ENCODE assay signal across 7 mouse cellular contexts in genomic region chr6:113419199-113419587, GRCm38 (mm10). TPM values are rescaled to one million over a fixed set of nuclear protein-coding genes. Genes with fewer than 3 reads are reported as not detected.
A peak's percentile ranks its signal among the peaks of the same experiment; 100 is the strongest.
DNase-seq lines count a peak whose midpoint lies in the region; ATAC-seq lines count a peak whose summit lies in the region.

Gene Rpusd3 (minus strand): TSS chr6:113419340.

- no peaks in the 10 kb centered on the region for H3K27me3 ChIP-seq in intestine, embryonic 15.5 days (replicated peaks)
- no peaks in the 10 kb centered on the region for H3K27me3 ChIP-seq in midbrain, embryonic 10.5 days (ENCODE audit: low read depth, poor library complexity, severe bottlenecking)

- WGBS in intestine, embryonic 15.5 days = under 1% methylated on average over 25 of the region's 25 CpGs
- under 1% methylated on average over 25 of the region's 25 CpGs for WGBS in midbrain, embryonic 10.5 days

- DNase-seq in adrenal gland, adult 18-20 months (ENCODE audit: low spot score in 2 of 2) = peak; percentile 99
- DNase-seq in embryo, embryonic 11 days = peak; percentile 99
- DNase-seq in gastrocnemius, postnatal 36 days = peak; percentile 98 to 100
- DNase-seq in left cerebral cortex, postnatal 25 days (ENCODE audit: low spot score in 2 of 2) = peak; percentile 97 to 98
- peak; percentile 96 for DNase-seq in midbrain, embryonic 10.5 days (ENCODE audit: low spot score)
- peak; percentile 100 for DNase-seq in right cerebral cortex, postnatal 4 days

- H3K4me1 ChIP-seq in intestine, embryonic 15.5 days (replicated peaks) = peaks cover 11% of the 10 kb centered on the region
- peaks cover 24% of the 10 kb centered on the region for H3K4me1 ChIP-seq in midbrain, embryonic 10.5 days

- no peaks in the 10 kb centered on the region for H3K9me3 ChIP-seq in intestine, embryonic 15.5 days
- no peaks in the 10 kb centered on the region for H3K9me3 ChIP-seq in midbrain, embryonic 10.5 days (replicated peaks)

- H3K4me2 ChIP-seq in intestine, embryonic 15.5 days (replicated peaks) = peak within 1 kb of the TSS; percentile 92

- H3K36me3 ChIP-seq in intestine, embryonic 15.5 days = no peaks in the 10 kb centered on the region; the same call in 1 of the 2 replicates
- H3K36me3 ChIP-seq in midbrain, embryonic 10.5 days = peaks cover 30% of the 10 kb centered on the region

- H3K9ac ChIP-seq in intestine, embryonic 15.5 days = peak within 1 kb of the TSS; percentile 57

- peak within 1 kb of the TSS; percentile 48 for H3K27ac ChIP-seq in intestine, embryonic 15.5 days
- peak within 1 kb of the TSS; percentile 82 for H3K27ac ChIP-seq in midbrain, embryonic 10.5 days (replicated peaks)

- intact Hi-C loops in gastrocnemius, postnatal 36 days (cut with DNase I) = no loop called here
- intact Hi-C loops in left cerebral cortex, postnatal 25 days (cut with DNase I) = no loop called here

- ATAC-seq in intestine, embryonic 15.5 days = peak; percentile 98

- peak within 1 kb of the TSS; percentile 51 for H3K4me3 ChIP-seq in intestine, embryonic 15.5 days (replicated peaks)
- peak within 1 kb of the TSS; percentile 69 for H3K4me3 ChIP-seq in midbrain, embryonic 10.5 days

RNA-seq across cellular contexts. Expression of gene Rpusd3, which starts in this region (rescaled TPM):
- 1 to 10 TPM; 6.3 to 8.5 TPM for total RNA-seq in adrenal gland, adult 18-20 months (2021)
- total RNA-seq in gastrocnemius, postnatal 36 days (2021) = 1 to 10 TPM; 8.1 to 8.9 TPM
- polyA plus RNA-seq in intestine, embryonic 15.5 days (2015; fragmentation: Nextera tagmentation; extraction: Ambion mirVana) = 24.3 and 25.6 TPM in 2 replicates
- total RNA-seq in left cerebral cortex, postnatal 25 days (2021) = 10 to 100 TPM; 17.0 to 21.0 TPM
- 36.3 and 43.4 TPM in 2 replicates for polyA plus RNA-seq in midbrain, embryonic 10.5 days (2016; fragmentation: Nextera tagmentation; extraction: Ambion mirVana)

Comparison
In these comparisons a context has a peak if more than half of its experiments do, and no peak if none do; other contexts are left out.
1. Peak in every context shown above with its lines: DNase-seq, ATAC-seq, H3K4me3 ChIP-seq and H3K27ac ChIP-seq.